Mouse (Mus musculus): Measurements from ENCODE around the gene Tesk2.

Gene Tesk2

GRCm38 (mm10) chr4:116719396-116719795 is 1.4 kb upstream of the Tesk2 start:
- peak; percentile 81 for DNase-seq (ENCODE audit: low spot score)

GRCm38 (mm10) chr4:116721098-116721628 is 415 bp downstream of the Tesk2 start:
- DNase-seq (ENCODE audit: low spot score), result no peak

GRCm38 (mm10) chr4:116722230-116722629 is 1.5 kb downstream of the Tesk2 start:
- DNase-seq (ENCODE audit: low spot score), result no peak

- DNase-seq (ENCODE audit: low spot score), result no peak
Measured at GRCm38 (mm10) chr4:116725444-116725843, 4.7 kb downstream of the Tesk2 start.

GRCm38 (mm10) chr4:116727401-116727800 is 6.7 kb downstream of the Tesk2 start:
- no peak for DNase-seq (ENCODE audit: low spot score)

GRCm38 (mm10) chr4:116729532-116729931 is 8.8 kb downstream of the Tesk2 start:
- DNase-seq (ENCODE audit: low spot score), result no peak

GRCm38 (mm10) chr4:116731077-116731476 is 10.3 kb downstream of the Tesk2 start:
- no peak for DNase-seq (ENCODE audit: low spot score)

- no peak for DNase-seq (ENCODE audit: low spot score)
Measured at GRCm38 (mm10) chr4:116732355-116732754, 11.6 kb downstream of the Tesk2 start.

GRCm38 (mm10) chr4:116734996-116735395 is 14.2 kb downstream of the Tesk2 start:
- DNase-seq (ENCODE audit: low spot score), result no peak

- DNase-seq (ENCODE audit: low spot score), result no peak
Measured at GRCm38 (mm10) chr4:116738972-116739751, 18.4 kb downstream of the Tesk2 start.

GRCm38 (mm10) chr4:116749750-116750149 is 29.0 kb downstream of the Tesk2 start:
- no peak for DNase-seq (ENCODE audit: low spot score)

- no peak for DNase-seq (ENCODE audit: low spot score)
Measured at GRCm38 (mm10) chr4:116761914-116762313, 41.2 kb downstream of the Tesk2 start.

GRCm38 (mm10) chr4:116764001-116764400 is 43.3 kb downstream of the Tesk2 start:
- no peak for DNase-seq (ENCODE audit: low spot score)

- DNase-seq (ENCODE audit: low spot score), result no peak
Measured at GRCm38 (mm10) chr4:116768510-116768909, 47.8 kb downstream of the Tesk2 start.

- DNase-seq (ENCODE audit: low spot score), result peak; percentile 38
Measured at GRCm38 (mm10) chr4:116769060-116769459, 48.3 kb downstream of the Tesk2 start.

GRCm38 (mm10) chr4:116776391-116776790 is 55.6 kb downstream of the Tesk2 start:
- no peak for DNase-seq (ENCODE audit: low spot score)

- DNase-seq (ENCODE audit: low spot score), result no peak
Measured at GRCm38 (mm10) chr4:116777079-116777478, 56.3 kb downstream of the Tesk2 start.

- no peak for DNase-seq (ENCODE audit: low spot score)
Measured at GRCm38 (mm10) chr4:116780541-116780940, 59.8 kb downstream of the Tesk2 start.

- DNase-seq (ENCODE audit: low spot score), result no peak
Measured at GRCm38 (mm10) chr4:116781366-116781765, 60.6 kb downstream of the Tesk2 start.

- no peak for DNase-seq (ENCODE audit: low spot score)
Measured at GRCm38 (mm10) chr4:116782171-116782570, 61.4 kb downstream of the Tesk2 start.

- DNase-seq (ENCODE audit: low spot score), result no peak
Measured at GRCm38 (mm10) chr4:116786587-116786986, 65.8 kb downstream of the Tesk2 start.

- DNase-seq (ENCODE audit: low spot score), result peak; percentile 26
Measured at GRCm38 (mm10) chr4:116787985-116788760, 67.4 kb downstream of the Tesk2 start.

- DNase-seq (ENCODE audit: low spot score), result peak; percentile 88
Measured at GRCm38 (mm10) chr4:116788956-116789355, 68.2 kb downstream of the Tesk2 start.
